Mouse (Mus musculus): ENCODE results near the gene Capg.

DNA sequence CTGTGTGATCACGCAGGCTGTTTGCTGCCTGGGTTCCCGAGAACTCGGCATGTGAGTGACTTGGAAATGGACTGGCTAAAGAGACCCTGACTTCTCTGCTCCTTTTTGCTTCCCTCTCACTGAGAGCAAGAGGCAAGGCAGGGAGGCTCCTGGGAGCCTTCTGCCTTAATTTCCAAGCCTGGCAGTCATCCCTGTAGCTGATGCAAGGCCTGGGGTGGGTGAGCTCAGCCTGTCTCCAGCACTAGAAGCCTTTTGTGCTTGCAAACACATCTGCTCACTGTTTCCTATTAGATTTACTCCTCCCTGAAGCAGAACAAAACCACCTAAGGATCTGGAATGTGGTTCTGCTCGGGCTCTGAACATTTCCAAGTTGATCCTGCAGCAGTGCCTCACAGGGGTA lies 35.6 kb upstream of the Capg start:
- TF ChIP-seq CTCF (IDR thresholded peaks at IDR 0.05; ENCODE audit: borderline replicate concordance, control insufficient read depth, extremely low read depth, insufficient read depth, low read length, poor library complexity) (no peak), POLR2A (IDR thresholded peaks at IDR 0.05; ENCODE audit: control insufficient read depth, extremely low read depth, insufficient read depth, low read length, poor library complexity) (no peak)
